Mouse (Mus musculus) heart, embryonic 13.5 days (tissue): ENCODE measurements around the gene Top1. TPM values are rescaled to one million over a fixed set of nuclear protein-coding genes. Genes with fewer than 3 reads are reported as not detected.

Experiments
- ATAC-seq: fragments of 200-750 bp; cut with Nextera tagmentation; 2 replicates; pipeline ENCODE4 v1.8.0; 2017; ENCODE audit warnings: moderate TSS enrichment; ENCODE audit not compliant: insufficient number of reproducible peaks, low FRiP score, low TSS enrichment; ENCODE audit errors: extremely low read depth
- H3K27ac ChIP-seq: fragments of 300-500 bp; sonication (generic); replicated peaks from 2 replicates; pipeline ENCODE4 v1.5.1; 2015; ENCODE audit warnings: moderate library complexity, mild to moderate bottlenecking, inconsistent platforms
- H3K27me3 ChIP-seq: fragments of 300-500 bp; sonication (generic); replicated peaks from 2 replicates; pipeline ENCODE4 v1.6.1; 2015; ENCODE audit warnings: mild to moderate bottlenecking, inconsistent platforms
- H3K36me3 ChIP-seq: fragments of 300-500 bp; sonication (generic); 2 replicates; pipeline ENCODE4 v1.6.1; 2015; ENCODE audit warnings: mild to moderate bottlenecking, inconsistent platforms
- H3K4me1 ChIP-seq: fragments of 300-500 bp; sonication (generic); 2 replicates; pipeline ENCODE4 v1.6.1; 2015; ENCODE audit warnings: inconsistent platforms
- H3K4me2 ChIP-seq: fragments of 300-500 bp; sonication (generic); 2 replicates; pipeline ENCODE4 v1.6.1; 2015; ENCODE audit warnings: inconsistent platforms, mild to moderate bottlenecking, moderate library complexity
- H3K4me3 ChIP-seq: fragments of 300-500 bp; sonication (generic); 2 replicates; pipeline ENCODE4 v1.5.1; 2015; ENCODE audit warnings: moderate library complexity, mild to moderate bottlenecking, inconsistent platforms
- H3K9ac ChIP-seq: fragments of 300-500 bp; sonication (generic); 2 replicates; pipeline ENCODE4 v1.6.1; 2015; ENCODE audit warnings: inconsistent platforms, mild to moderate bottlenecking, moderate library complexity
- H3K9me3 ChIP-seq: fragments of 300-500 bp; sonication (generic); 2 replicates; pipeline ENCODE4 v1.6.1; 2016; ENCODE audit warnings: inconsistent platforms
- WGBS: fragments of 180-500 bp; shearing (Covaris S2); methylation state at CpG from one replicate; pipeline ENCODE4 v1.1.7; 2015; ENCODE audit warnings: mixed read lengths; 5-methylcytosine and 5-hydroxymethylcytosine counted together
- polyA plus RNA-seq: library from polyadenylated mRNA; unstranded; fragments of >200 nt; fragmentation: Nextera tagmentation; extraction: Ambion mirVana; gene quantifications from 2 replicates; pipeline ENCODE4 v1.2.1, GENCODE M21; 2015

Gene Top1
- polyA plus RNA-seq, 1 experiment from 2014 or later: 44.9 TPM

DNA sequence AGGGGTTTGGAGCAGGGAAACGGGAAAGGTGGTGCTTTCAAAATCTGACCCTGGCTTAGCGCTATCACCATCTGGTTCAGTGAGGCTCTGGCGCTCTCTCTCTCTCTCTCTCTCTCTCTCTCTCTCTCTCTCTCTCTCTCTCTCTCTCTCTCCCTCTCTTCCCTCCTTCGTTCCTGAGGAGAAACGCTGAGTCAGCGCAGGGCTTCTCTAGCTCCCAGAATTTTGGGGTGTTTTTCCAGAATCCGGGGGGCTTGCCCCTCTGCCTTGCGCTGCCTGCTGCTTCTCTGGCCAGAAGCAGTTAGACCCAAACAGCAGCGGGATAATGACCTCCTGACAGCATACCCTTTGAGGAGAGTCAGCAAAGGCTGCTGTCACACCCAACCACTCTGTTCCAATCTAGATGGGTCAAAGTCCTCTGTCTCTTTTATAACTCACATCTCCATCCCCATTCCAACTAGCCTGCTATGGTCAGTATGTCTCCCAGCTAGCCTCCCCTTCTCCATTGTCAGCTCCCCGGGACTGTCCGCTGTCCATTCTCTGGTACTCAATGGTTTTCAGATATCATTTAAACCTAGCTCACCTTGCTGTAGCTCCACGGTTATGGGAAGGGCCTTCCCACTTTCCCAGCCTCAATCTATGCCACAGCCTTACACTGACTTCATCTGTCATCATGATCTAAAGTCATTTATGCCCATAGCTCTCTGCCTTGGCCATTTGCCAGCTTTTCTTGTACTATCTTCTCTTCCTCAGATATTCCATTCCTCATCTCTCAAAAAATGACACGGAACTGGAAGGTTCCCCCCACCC is 5.6 kb upstream of the Top1 start:
- Histone ChIP-seq H3K9me3 (0 out of 2 replicates have a peak, but pooled peaks cover 7% of the 10 kb centered on the region), H3K4me3 (no peak overlapping the region), H3K27ac (no peak overlapping the region), H3K36me3 (no peaks in the 10 kb centered on the region), H3K27me3 (no peaks in the 10 kb centered on the region), H3K4me2 (no peak overlapping the region), H3K4me1 (peaks cover 16% of the 10 kb centered on the region), H3K9ac (no peak overlapping the region)
- 74% methylated on average over 13 of the region's 13 CpGs for WGBS
- ATAC-seq: no peak

DNA sequence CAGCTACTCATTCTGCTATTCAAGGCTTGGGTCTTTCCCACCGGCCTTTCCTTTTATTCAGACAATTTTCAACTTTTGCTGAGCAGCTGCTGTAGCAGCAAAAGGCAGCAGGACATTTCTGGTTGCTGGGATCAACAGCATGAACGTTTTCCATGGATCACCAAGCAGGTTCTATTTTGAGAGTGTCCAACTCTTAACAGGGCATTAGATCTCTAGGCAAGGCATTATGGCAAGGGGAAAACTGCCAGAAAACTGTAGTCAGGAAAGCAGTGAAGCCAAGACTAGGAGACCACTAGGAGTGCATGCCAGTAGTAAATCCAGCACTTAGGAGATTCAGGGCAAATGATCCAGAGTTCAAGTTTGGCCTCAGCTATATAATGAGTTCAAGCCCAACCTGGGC is 4.5 kb upstream of the Top1 start:
- no peak for ATAC-seq
- Histone ChIP-seq H3K4me3 (no peak overlapping the region), H3K4me2 (no peak overlapping the region), H3K27me3 (no peaks in the 10 kb centered on the region), H3K9ac (no peak overlapping the region), H3K9me3 (0 out of 2 replicates have a peak, but pooled peaks cover 7% of the 10 kb centered on the region), H3K4me1 (peaks cover 20% of the 10 kb centered on the region), H3K27ac (no peak overlapping the region), H3K36me3 (no peaks in the 10 kb centered on the region)
- WGBS: 38% methylated on average over 2 of the region's 2 CpGs

GRCm38 (mm10) chr2:160646144-160646844 is 606 bp downstream of the Top1 start:
- no peaks in the 10 kb centered on the region for H3K27me3 ChIP-seq
- no peaks in the 10 kb centered on the region for H3K9me3 ChIP-seq
- peaks cover 4% of the 10 kb centered on the region; the same call in 1 of the 2 replicates for H3K36me3 ChIP-seq
- ATAC-seq: peak; percentile 26
- H3K4me3 ChIP-seq: peak overlapping the region; percentile 100
- H3K4me2 ChIP-seq: peak overlapping the region; percentile 76
- under 1% methylated on average over 76 of the region's 76 CpGs for WGBS
- peaks cover 40% of the 10 kb centered on the region for H3K4me1 ChIP-seq
- H3K9ac ChIP-seq: peak overlapping the region; percentile 100
- H3K27ac ChIP-seq: peak overlapping the region; percentile 98

- H3K27ac ChIP-seq: peak overlapping the region; percentile 98
- H3K27me3 ChIP-seq: no peaks in the 10 kb centered on the region
- peak overlapping the region; percentile 100 for H3K4me3 ChIP-seq
- H3K9ac ChIP-seq: peak overlapping the region; percentile 100
- peaks cover 41% of the 10 kb centered on the region for H3K4me1 ChIP-seq
- peaks cover 5% of the 10 kb centered on the region; the same call in 1 of the 2 replicates for H3K36me3 ChIP-seq
- peak overlapping the region; percentile 76 for H3K4me2 ChIP-seq
- no peaks in the 10 kb centered on the region for H3K9me3 ChIP-seq
- WGBS: 0% methylated on average over 17 of the region's 17 CpGs
- no peak for ATAC-seq
These were observed 1.1 kb downstream of the Top1 start for GRCm38 (mm10) chr2:160646845-160647178.

- no peak for ATAC-seq
- Histone ChIP-seq H3K36me3 (peaks cover 18% of the 10 kb centered on the region), H3K27me3 (no peaks in the 10 kb centered on the region), H3K4me3 (peak overlapping the region; percentile 100), H3K4me1 (peaks cover 51% of the 10 kb centered on the region), H3K9me3 (no peaks in the 10 kb centered on the region), H3K4me2 (peak overlapping the region; percentile 76), H3K9ac (peak overlapping the region; percentile 100), H3K27ac (no peak overlapping the region; the same call in 1 of the 2 replicates)
- WGBS: 22% methylated on average over 2 of the region's 2 CpGs
These were observed 2.4 kb downstream of the Top1 start for GRCm38 (mm10) chr2:160648097-160648496.

- Histone ChIP-seq H3K27me3 (no peaks in the 10 kb centered on the region), H3K9me3 (no peaks in the 10 kb centered on the region), H3K4me3 (peak overlapping the region; percentile 100), H3K27ac (no peak overlapping the region), H3K4me1 (peaks cover 55% of the 10 kb centered on the region), H3K4me2 (peak overlapping the region; percentile 76), H3K9ac (peak overlapping the region; percentile 57), H3K36me3 (peaks cover 24% of the 10 kb centered on the region)
- ATAC-seq: no peak
- 80% methylated on average over 2 of the region's 2 CpGs for WGBS
These were observed 3.4 kb downstream of the Top1 start for GRCm38 (mm10) chr2:160649072-160649471.

DNA sequence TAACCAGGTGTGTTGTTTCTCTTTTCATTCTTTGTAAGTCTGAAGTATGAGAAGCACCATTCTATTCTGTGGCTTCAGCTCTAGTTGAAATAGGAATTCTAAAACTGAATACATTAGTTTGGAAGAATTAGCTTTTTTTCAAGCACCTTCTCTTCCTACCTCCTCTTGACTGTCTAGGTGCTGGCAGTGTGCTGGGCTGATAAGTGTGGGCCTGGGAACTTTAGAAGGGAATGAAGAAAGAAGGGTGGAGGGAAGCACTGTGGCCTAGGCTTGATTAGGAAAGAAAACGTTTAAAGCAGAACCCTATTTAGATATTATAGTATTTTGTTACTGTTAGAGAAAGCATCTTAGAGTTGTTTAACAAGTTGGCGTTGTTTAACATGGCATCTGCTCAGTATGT is 5.5 kb downstream of the Top1 start:
- no peak overlapping the region for H3K9ac ChIP-seq
- peak overlapping the region; percentile 13; the same call in 1 of the 2 replicates for H3K4me2 ChIP-seq
- no peaks in the 10 kb centered on the region for H3K9me3 ChIP-seq
- WGBS: 55% methylated on average over 2 of the region's 2 CpGs
- peaks cover 38% of the 10 kb centered on the region for H3K36me3 ChIP-seq
- peaks cover 49% of the 10 kb centered on the region for H3K4me1 ChIP-seq
- ATAC-seq: no peak
- no peak overlapping the region for H3K27ac ChIP-seq
- no peak overlapping the region for H3K4me3 ChIP-seq
- no peaks in the 10 kb centered on the region for H3K27me3 ChIP-seq

DNA sequence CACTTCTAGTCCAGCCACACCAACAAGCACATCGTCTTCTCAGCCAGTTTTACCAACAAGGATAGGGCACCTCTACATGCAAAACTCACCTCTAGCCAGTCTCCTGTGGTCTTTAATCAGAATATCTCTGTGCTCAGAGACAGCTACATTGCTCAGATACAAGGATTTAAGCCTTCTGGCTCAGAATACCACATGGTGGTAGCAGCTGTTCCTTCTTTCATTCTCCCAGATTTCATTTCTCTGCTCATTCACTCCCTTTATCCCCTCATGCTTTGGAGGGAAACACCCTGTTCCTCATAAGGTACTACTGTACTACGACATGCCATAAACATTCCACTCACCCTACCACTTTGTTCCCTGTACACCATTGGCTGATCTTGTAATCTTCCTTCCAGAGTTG is 7.5 kb downstream of the Top1 start:
- no peak for ATAC-seq
- 77% methylated on average over 2 of the region's 2 CpGs for WGBS

GRCm38 (mm10) chr2:160655561-160655960 is 9.9 kb downstream of the Top1 start:
- WGBS: 96% methylated on average over 1 of the region's 1 CpGs
- Histone ChIP-seq H3K4me2 (no peak overlapping the region), H3K9me3 (no peaks in the 10 kb centered on the region), H3K4me3 (no peak overlapping the region), H3K27me3 (no peaks in the 10 kb centered on the region), H3K27ac (no peak overlapping the region), H3K4me1 (peaks cover 29% of the 10 kb centered on the region), H3K36me3 (peaks cover 54% of the 10 kb centered on the region), H3K9ac (no peak overlapping the region)
- ATAC-seq: no peak

More for the DNA sequence above, 7.5 kb downstream of the Top1 start:
- H3K4me1 ChIP-seq: peaks cover 44% of the 10 kb centered on the region
- H3K9ac ChIP-seq: no peak overlapping the region
- no peak overlapping the region for H3K4me2 ChIP-seq
- H3K4me3 ChIP-seq: no peak overlapping the region
- no peak overlapping the region for H3K27ac ChIP-seq
- H3K36me3 ChIP-seq: peaks cover 42% of the 10 kb centered on the region
- no peaks in the 10 kb centered on the region for H3K27me3 ChIP-seq
- H3K9me3 ChIP-seq: no peaks in the 10 kb centered on the region

DNA sequence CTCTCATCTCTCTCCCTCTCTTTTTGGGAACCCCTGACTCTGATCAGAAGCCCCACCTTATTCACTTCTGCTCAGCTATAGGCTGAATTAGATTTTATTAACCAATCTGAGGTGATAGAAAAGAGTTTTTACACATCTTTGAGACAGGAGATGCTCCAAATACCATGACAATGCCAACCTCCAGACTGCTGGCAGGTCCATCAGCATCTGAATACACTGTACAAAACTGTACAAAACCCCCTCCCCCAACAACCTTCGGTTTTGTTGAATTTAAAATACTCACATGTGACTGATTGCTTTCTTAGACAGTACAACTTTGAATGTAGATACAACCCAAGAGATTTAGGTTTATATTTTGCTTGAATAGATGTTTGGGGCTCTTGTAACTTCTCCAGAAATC is 10.5 kb downstream of the Top1 start:
- H3K9ac ChIP-seq: no peak overlapping the region
- H3K36me3 ChIP-seq: peaks cover 56% of the 10 kb centered on the region
- H3K4me2 ChIP-seq: no peak overlapping the region
- H3K27me3 ChIP-seq: no peaks in the 10 kb centered on the region
- H3K4me3 ChIP-seq: no peak overlapping the region
- no peaks in the 10 kb centered on the region for H3K9me3 ChIP-seq
- no peak for ATAC-seq
- H3K4me1 ChIP-seq: peaks cover 24% of the 10 kb centered on the region
- H3K27ac ChIP-seq: no peak overlapping the region
- 93% methylated on average over 1 of the region's 1 CpGs for WGBS

GRCm38 (mm10) chr2:160657801-160658442 is 12.2 kb downstream of the Top1 start:
- no peak overlapping the region for H3K27ac ChIP-seq
- WGBS: 85% methylated on average over 13 of the region's 13 CpGs
- no peak overlapping the region for H3K9ac ChIP-seq
- H3K4me3 ChIP-seq: no peak overlapping the region
- peaks cover 16% of the 10 kb centered on the region for H3K4me1 ChIP-seq
- H3K9me3 ChIP-seq: no peaks in the 10 kb centered on the region
- peak; percentile 54; the same call in 1 of the 2 replicates for ATAC-seq
- peaks cover 51% of the 10 kb centered on the region for H3K36me3 ChIP-seq
- peak overlapping the region; percentile 6; the same call in 1 of the 2 replicates for H3K4me2 ChIP-seq
- H3K27me3 ChIP-seq: no peaks in the 10 kb centered on the region
